Mouse (Mus musculus) limb, embryonic 13.5 days (tissue): ENCODE data around the gene Acrbp. TPM values are rescaled to one million over a fixed set of nuclear protein-coding genes. Genes with fewer than 3 reads are reported as not detected.
A peak's percentile ranks its signal among the peaks of the same experiment; 100 is the strongest.
"Not testable (repeated sequence)": the region's sequence is repeated elsewhere in the genome, so short reads cannot be mapped to it uniquely, and the experiment has no call there.

Experiments used
- ATAC-seq: fragments of 200-750 bp; cut with Nextera tagmentation; 2 replicates; pipeline ENCODE4 v1.8.0; 2017; ENCODE audit warnings: low read depth, moderate number of reproducible peaks, moderate TSS enrichment; ENCODE audit not compliant: low FRiP score
- H3K27ac ChIP-seq: fragments of 300-500 bp; sonication (generic); 2 replicates; pipeline ENCODE4 v1.5.1; 2015; ENCODE audit warnings: inconsistent platforms, mild to moderate bottlenecking, moderate library complexity
- H3K27me3 ChIP-seq: fragments of 300-500 bp; sonication (generic); 2 replicates; pipeline ENCODE4 v1.6.1; 2015; ENCODE audit warnings: mild to moderate bottlenecking, inconsistent platforms
- H3K36me3 ChIP-seq: fragments of 300-500 bp; sonication (generic); 2 replicates; pipeline ENCODE4 v1.6.1; 2015; ENCODE audit warnings: inconsistent platforms, mild to moderate bottlenecking, moderate library complexity
- H3K4me1 ChIP-seq: fragments of 300-500 bp; sonication (generic); 2 replicates; pipeline ENCODE4 v1.6.1; 2015; ENCODE audit warnings: inconsistent platforms
- H3K4me2 ChIP-seq: fragments of 300-500 bp; sonication (generic); replicated peaks from 2 replicates; pipeline ENCODE4 v1.6.1; 2015; ENCODE audit warnings: inconsistent platforms, mild to moderate bottlenecking, moderate library complexity
- H3K4me3 ChIP-seq: fragments of 300-500 bp; sonication (generic); 2 replicates; pipeline ENCODE4 v1.5.1; 2015; ENCODE audit warnings: moderate library complexity, mild to moderate bottlenecking, inconsistent platforms
- H3K9ac ChIP-seq: fragments of 300-500 bp; sonication (generic); 2 replicates; pipeline ENCODE4 v1.6.1; 2015; ENCODE audit warnings: mild to moderate bottlenecking, inconsistent platforms
- H3K9me3 ChIP-seq: fragments of 300-500 bp; sonication (generic); 2 replicates; pipeline ENCODE4 v1.6.1; 2016; ENCODE audit warnings: inconsistent platforms
- WGBS: fragments of 180-500 bp; shearing (Covaris S2); methylation state at CpG from one replicate; pipeline ENCODE4 v1.1.7; 2015; 5-methylcytosine and 5-hydroxymethylcytosine counted together
- polyA plus RNA-seq: library from polyadenylated mRNA; unstranded; fragments of >200 nt; fragmentation: Nextera tagmentation; extraction: Ambion mirVana; gene quantifications from 2 replicates; pipeline ENCODE4 v1.2.1, GENCODE M21; 2015

Acrbp gene
- polyA plus RNA-seq, 1 experiment from 2014 or later: 19.2 TPM

DNA sequence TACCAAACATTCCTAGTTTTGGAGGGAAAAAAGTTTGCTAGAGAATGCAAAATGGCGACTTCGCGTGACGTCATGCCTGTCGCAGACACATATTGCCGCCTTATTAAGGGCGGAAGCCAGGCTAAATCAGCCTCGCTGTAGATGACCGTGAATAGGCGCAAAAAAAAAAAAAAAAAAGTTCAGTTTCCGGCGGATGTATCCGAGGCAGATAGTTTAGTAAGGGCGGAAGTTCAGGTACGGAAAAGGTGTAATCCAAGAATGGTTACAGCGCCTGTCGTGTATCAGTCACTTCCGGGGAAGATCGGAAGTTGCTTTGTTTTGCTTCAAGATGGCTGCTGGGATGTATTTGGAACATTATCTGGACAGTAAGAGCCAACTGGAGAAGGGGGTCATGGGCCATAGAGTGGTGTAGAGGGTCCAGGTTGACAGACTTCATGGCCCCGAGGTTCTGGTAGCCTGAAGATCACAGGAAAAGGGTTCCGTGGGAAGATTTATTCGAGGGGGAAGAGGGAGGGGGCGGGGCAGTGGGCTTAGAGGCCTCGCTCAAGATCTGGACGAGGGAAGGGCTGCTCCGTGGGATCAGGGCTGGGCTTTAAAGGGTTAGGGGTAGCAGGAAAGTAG, 9.8 kb upstream of the Acrbp start, which contains the start of gene Ing4:
Gene Ing4, plus strand, starts transcription at position 228 of the 621 bp plus-strand sequence.
- Histone ChIP-seq H3K36me3 (peaks cover 53% of the 10 kb centered on the region), H3K27me3 (no peaks in the 10 kb centered on the region), H3K9me3 (no peaks in the 10 kb centered on the region), H3K4me1 (peaks cover 22% of the 10 kb centered on the region), H3K9ac (peak within 1 kb of the TSS; percentile 77), H3K27ac (peak within 1 kb of the TSS; percentile 87), H3K4me3 (peak within 1 kb of the TSS; percentile 65), H3K4me2 (peak within 1 kb of the TSS; percentile 74)
- under 1% methylated on average over 26 of the region's 26 CpGs for WGBS
- peak; percentile 97 for ATAC-seq

DNA sequence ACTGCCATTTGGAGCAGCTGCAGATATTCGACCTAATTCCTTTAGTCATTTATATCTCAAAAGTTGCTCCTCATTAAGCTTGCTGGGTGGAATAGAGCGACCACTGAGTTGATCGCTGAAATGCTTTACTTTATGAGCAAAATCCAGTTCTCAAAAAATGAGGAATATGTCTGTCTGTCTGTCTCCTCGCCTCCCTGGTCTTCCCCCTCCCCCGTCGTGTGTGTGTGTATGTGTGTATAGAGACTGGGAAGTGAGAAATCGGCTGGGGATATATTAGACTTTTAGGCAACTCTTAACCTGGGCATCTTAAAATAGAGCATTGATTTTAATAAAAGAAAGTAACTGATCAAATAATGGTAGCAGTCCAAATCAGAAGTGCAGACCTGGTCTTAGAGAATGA, 9.3 kb upstream of the Acrbp start:
- 19% methylated on average over 7 of the region's 7 CpGs for WGBS
- no peaks in the 10 kb centered on the region for H3K9me3 ChIP-seq
- peak overlapping the region; percentile 72; the same call in 1 of the 2 replicates for H3K27ac ChIP-seq
- H3K9ac ChIP-seq: peak overlapping the region; percentile 77
- H3K4me1 ChIP-seq: peaks cover 22% of the 10 kb centered on the region
- no peaks in the 10 kb centered on the region for H3K27me3 ChIP-seq
- peak overlapping the region; percentile 65 for H3K4me3 ChIP-seq
- H3K4me2 ChIP-seq: peak overlapping the region; percentile 74
- H3K36me3 ChIP-seq: peaks cover 53% of the 10 kb centered on the region
- no peak for ATAC-seq

GRCm38 (mm10) chr6:125041047-125041446, 8.4 kb upstream of the Acrbp start:
- H3K4me3 ChIP-seq: peak overlapping the region; percentile 65
- H3K9ac ChIP-seq: no peak overlapping the region
- H3K27ac ChIP-seq: no peak overlapping the region
- WGBS: 85% methylated on average over 7 of the region's 7 CpGs
- peaks cover 52% of the 10 kb centered on the region for H3K36me3 ChIP-seq
- H3K4me1 ChIP-seq: peaks cover 22% of the 10 kb centered on the region
- H3K4me2 ChIP-seq: peak overlapping the region; percentile 74
- ATAC-seq: no peak
- no peaks in the 10 kb centered on the region for H3K9me3 ChIP-seq
- H3K27me3 ChIP-seq: no peaks in the 10 kb centered on the region

- no peak for ATAC-seq
- 97% methylated on average over 7 of the region's 7 CpGs for WGBS
- Histone ChIP-seq H3K9ac (no peak overlapping the region), H3K4me1 (peaks cover 22% of the 10 kb centered on the region), H3K27me3 (no peaks in the 10 kb centered on the region), H3K9me3 (no peaks in the 10 kb centered on the region), H3K27ac (no peak overlapping the region), H3K36me3 (peaks cover 52% of the 10 kb centered on the region), H3K4me2 (no peak overlapping the region), H3K4me3 (no peak overlapping the region)
These were observed 7.4 kb upstream of the Acrbp start for GRCm38 (mm10) chr6:125042081-125042480.

- Histone ChIP-seq H3K4me1 (no peaks in the 10 kb centered on the region), H3K4me3 (no peak overlapping the region), H3K27ac (no peak overlapping the region), H3K36me3 (peaks cover 83% of the 10 kb centered on the region), H3K9me3 (no peaks in the 10 kb centered on the region), H3K27me3 (no peaks in the 10 kb centered on the region), H3K4me2 (no peak overlapping the region), H3K9ac (0 out of 2 replicates have a peak overlapping the region, but pooled peaks have one; percentile 1)
- peak; percentile 48; the same call in 1 of the 2 replicates for ATAC-seq
- 38% methylated on average over 5 of the region's 5 CpGs for WGBS
These were observed 2.8 kb upstream of the Acrbp start for GRCm38 (mm10) chr6:125046691-125047090.

DNA sequence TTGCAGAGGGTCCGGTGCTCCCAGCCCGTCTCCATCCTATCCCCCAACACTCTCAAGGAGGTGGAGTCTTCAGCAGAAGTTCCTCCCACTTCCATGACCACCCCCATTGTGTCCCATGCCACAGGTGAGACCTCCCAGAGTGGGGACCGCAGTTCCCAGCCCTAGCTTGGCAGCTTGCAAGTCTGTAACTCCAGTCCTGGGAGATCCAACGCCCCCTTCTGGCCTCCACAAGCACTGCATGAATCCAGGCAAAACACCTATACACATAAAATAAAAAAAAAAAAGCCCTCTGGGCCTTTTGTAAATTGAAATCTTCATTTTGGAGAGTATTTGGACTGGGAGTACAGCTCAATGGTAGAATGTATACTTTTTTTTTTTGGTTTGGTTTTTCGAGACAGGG, 1.7 kb downstream of the Acrbp start:
- Histone ChIP-seq H3K27ac (no peak overlapping the region), H3K9me3 (no peaks in the 10 kb centered on the region), H3K4me3 (no peak overlapping the region), H3K4me2 (no peak overlapping the region), H3K27me3 (no peaks in the 10 kb centered on the region), H3K36me3 (peaks cover 96% of the 10 kb centered on the region), H3K9ac (no peak overlapping the region), H3K4me1 (no peaks in the 10 kb centered on the region)
- WGBS: 59% methylated on average over 5 of the region's 5 CpGs
- no peak for ATAC-seq

DNA sequence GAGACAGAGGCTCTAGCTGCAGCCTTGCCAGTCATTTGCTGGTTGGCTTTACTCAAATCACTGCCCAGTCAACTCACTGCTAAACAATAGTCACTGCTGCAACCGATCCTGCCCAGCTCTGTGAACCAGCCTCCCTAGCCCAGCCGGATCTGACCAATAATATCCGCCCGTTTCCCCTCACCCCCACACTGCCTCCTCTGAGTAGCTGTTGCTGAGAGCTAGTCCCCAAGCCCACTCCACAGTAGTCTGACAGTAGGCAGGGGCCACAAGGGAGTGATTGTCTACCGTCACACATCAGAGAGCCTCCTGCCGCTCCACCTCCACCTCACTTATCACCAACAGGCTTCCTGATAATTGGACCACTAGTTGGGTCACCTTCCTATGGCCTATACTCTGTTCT, 12.0 kb downstream of the Acrbp start:
- Histone ChIP-seq H3K9me3 (no peaks in the 10 kb centered on the region), H3K27ac (no peak overlapping the region), H3K4me3 (no peak overlapping the region), H3K9ac (no peak overlapping the region), H3K27me3 (no peaks in the 10 kb centered on the region), H3K4me2 (no peak overlapping the region), H3K4me1 (peaks cover 7% of the 10 kb centered on the region; the same call in 1 of the 2 replicates), H3K36me3 (0 out of 2 replicates have a peak, but pooled peaks cover 5% of the 10 kb centered on the region)
- 35% methylated on average over 6 of the region's 6 CpGs for WGBS
- no peak; the same call in 1 of the 2 replicates for ATAC-seq

DNA sequence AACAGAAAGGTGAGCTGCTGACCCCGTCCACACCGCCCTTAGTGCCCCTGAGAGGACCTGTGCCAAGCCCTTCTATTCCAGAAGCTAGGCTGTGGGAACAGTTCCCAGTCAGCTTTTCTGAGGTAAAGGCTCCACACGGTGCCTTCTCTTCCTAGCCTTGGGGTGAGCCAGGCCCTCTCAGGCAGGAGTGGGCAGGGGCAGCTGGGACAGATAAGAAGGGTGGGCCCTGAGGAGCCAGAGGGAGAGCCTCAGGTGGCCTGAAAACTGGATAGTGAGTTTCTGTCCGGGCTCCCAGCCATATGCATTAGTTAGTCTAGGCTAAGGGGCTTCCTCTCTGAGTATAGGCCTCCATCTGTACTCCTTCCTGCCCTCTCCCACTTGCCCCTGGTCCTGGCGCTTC, 13.0 kb downstream of the Acrbp start:
- Histone ChIP-seq H3K27me3 (no peaks in the 10 kb centered on the region), H3K4me1 (peaks cover 7% of the 10 kb centered on the region; the same call in 1 of the 2 replicates)
- WGBS: 86% methylated on average over 5 of the region's 5 CpGs

DNA sequence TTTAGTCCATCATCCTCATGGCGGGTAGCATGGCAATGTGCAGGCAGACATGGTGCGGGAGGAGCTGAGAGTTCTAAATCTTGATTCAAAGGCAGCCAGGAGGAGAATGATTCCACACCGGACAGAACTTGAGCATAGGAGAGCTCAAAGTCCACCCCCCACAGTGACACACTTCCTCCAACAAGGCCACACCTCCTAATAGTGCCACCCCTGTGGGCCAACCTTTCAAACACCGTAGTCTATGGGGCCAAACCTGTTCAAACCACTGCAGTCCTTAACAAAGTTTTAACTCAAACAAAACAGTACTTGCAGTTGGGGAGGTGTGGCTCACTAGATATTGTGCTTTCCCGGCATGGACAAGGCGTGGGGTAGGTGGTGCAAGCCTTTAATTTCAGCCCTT, 14.4 kb downstream of the Acrbp start:
- 90% methylated on average over 6 of the region's 6 CpGs for WGBS

More for the DNA sequence above, 13.0 kb downstream of the Acrbp start:
- ATAC-seq: no peak
- no peak overlapping the region for H3K4me2 ChIP-seq
- no peak overlapping the region for H3K4me3 ChIP-seq
- H3K9me3 ChIP-seq: no peaks in the 10 kb centered on the region
- H3K9ac ChIP-seq: no peak overlapping the region
- H3K36me3 ChIP-seq: no peaks in the 10 kb centered on the region
- no peak overlapping the region for H3K27ac ChIP-seq

GRCm38 (mm10) chr6:125065223-125065622, 15.7 kb downstream of the Acrbp start:
- H3K36me3 ChIP-seq, H3K4me1 ChIP-seq, H3K9ac ChIP-seq, H3K27me3 ChIP-seq, H3K4me3 ChIP-seq, ATAC-seq, H3K4me2 ChIP-seq, H3K9me3 ChIP-seq, H3K27ac ChIP-seq: not testable (repeated sequence)
- WGBS: no CpG with 5 or more reads among the region's 1 CpGs

More for the DNA sequence above, 14.4 kb downstream of the Acrbp start:
- Histone ChIP-seq H3K27ac (no peak overlapping the region), H3K9me3 (no peaks in the 10 kb centered on the region), H3K4me3 (no peak overlapping the region), H3K27me3 (no peaks in the 10 kb centered on the region), H3K36me3 (no peaks in the 10 kb centered on the region), H3K4me2 (no peak overlapping the region), H3K9ac (no peak overlapping the region), H3K4me1 (peaks cover 7% of the 10 kb centered on the region; the same call in 1 of the 2 replicates)
- ATAC-seq: no peak

DNA sequence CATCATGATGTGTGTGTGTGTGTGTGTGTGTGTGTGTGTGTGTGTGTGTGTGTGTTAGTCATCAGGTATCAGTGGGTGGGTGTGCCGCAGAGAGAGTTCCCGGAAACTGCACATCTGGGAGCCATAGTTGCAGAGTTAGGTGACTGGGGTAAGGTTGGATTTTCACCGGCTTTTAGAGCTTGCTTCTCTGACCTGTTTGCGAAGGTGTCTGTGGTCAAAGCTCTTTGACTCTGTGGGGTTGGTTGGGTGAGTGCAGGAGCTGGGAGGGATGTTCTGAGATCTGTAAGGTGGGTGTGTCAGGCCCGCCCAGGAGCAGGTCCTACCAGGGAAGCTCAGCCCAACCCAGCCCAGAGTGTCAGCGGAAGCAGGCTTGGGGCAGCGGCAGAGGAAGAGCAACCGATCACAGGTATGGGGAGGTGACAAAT, 18.1 kb downstream of the Acrbp start, which contains the start of gene Lpar5:
Gene Lpar5, plus strand, starts transcription at position 350 of the 425 bp plus-strand sequence.
- Histone ChIP-seq H3K4me3 (no peak within 1 kb of the TSS), H3K9ac (no peak within 1 kb of the TSS), H3K27me3 (no peaks in the 10 kb centered on the region), H3K4me2 (no peak within 1 kb of the TSS), H3K36me3 (no peaks in the 10 kb centered on the region), H3K27ac (no peak within 1 kb of the TSS), H3K9me3 (no peaks in the 10 kb centered on the region), H3K4me1 (peaks cover 19% of the 10 kb centered on the region)
- ATAC-seq: no peak
- WGBS: 42% methylated on average over 8 of the region's 8 CpGs

DNA sequence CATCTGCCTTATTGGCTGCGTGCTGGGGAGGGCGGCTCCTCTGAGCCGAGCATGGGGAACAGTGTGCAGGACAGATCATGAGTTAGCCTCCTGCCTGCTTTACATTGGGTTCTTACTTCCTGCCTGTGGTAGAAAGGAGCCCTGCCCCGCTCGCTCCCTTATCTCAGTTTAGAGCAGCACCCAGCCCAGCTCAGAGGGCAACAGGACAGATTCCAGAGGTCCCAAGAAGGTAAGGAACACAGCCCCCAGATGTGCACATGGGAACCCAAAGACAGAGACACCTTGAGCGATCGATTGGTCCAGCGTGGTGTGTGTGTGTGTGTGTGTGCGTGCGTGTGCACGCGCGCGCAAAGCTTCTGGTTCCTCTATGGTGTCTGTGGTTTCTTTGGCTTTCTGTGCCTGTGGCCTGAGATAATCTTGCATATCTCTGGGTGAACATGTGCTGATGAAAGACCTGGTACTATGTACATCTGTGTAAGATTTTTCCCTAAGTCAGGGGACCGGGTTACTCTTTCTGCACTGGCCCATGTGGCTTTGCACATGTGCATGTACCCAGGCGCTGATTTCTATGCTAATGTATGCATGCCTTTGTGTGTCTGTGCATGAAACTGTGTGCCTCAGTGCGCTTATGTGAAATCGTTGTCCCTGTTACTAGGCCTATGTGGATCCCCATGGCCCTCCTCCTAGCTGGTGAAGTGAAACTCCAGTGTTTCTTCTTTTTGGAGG, 21.8 kb downstream of the Acrbp start:
- Histone ChIP-seq H3K9ac (no peak overlapping the region), H3K9me3 (no peaks in the 10 kb centered on the region), H3K27me3 (no peaks in the 10 kb centered on the region), H3K4me2 (no peak overlapping the region), H3K27ac (peak overlapping the region; percentile 89), H3K36me3 (no peaks in the 10 kb centered on the region), H3K4me1 (peaks cover 19% of the 10 kb centered on the region), H3K4me3 (no peak overlapping the region)
- ATAC-seq: peak; percentile 64
- WGBS: 82% methylated on average over 18 of the region's 18 CpGs
